Mouse (Mus musculus) hindbrain, postnatal 0 days (tissue): Measurements from ENCODE around the gene Cfap61. TPM values are rescaled to one million over a fixed set of nuclear protein-coding genes. Genes with fewer than 3 reads are reported as not detected.

Experiments used
- ATAC-seq: fragments of 200-750 bp; cut with Nextera tagmentation; 2 replicates; pipeline ENCODE4 v1.8.0; 2017; ENCODE audit warnings: mild to moderate bottlenecking, moderate TSS enrichment, moderate library complexity
- DNase-seq: peaks from one replicate; pipeline ENCODE4 v3.0.0-alpha.2; 2015; ENCODE audit warnings: low spot score
- H3K27ac ChIP-seq: fragments of 300-500 bp; sonication (generic); 2 replicates; pipeline ENCODE4 v1.5.1; 2014; ENCODE audit warnings: mild to moderate bottlenecking
- H3K27me3 ChIP-seq: fragments of 300-500 bp; sonication (generic); 2 replicates; pipeline ENCODE4 v1.6.1; 2014; ENCODE audit warnings: low read length, mixed read lengths; ENCODE audit not compliant: insufficient read depth
- H3K36me3 ChIP-seq: fragments of 300-500 bp; sonication (generic); 2 replicates; pipeline ENCODE4 v1.6.1; 2014; ENCODE audit warnings: low read length, mixed read lengths; ENCODE audit not compliant: insufficient read depth
- H3K4me1 ChIP-seq: fragments of 300-500 bp; sonication (generic); 2 replicates; pipeline ENCODE4 v1.6.1; 2014; ENCODE audit warnings: antibody characterized with exemption, low read length, mixed read lengths; ENCODE audit not compliant: insufficient read depth
- H3K4me2 ChIP-seq: fragments of 300-500 bp; sonication (generic); 2 replicates; pipeline ENCODE4 v1.6.1; 2014; ENCODE audit warnings: low read depth, mild to moderate bottlenecking, low read length, moderate library complexity, mixed read lengths
- H3K4me3 ChIP-seq: fragments of 300-500 bp; sonication (generic); 2 replicates; pipeline ENCODE4 v1.5.1; 2014; ENCODE audit warnings: low read length
- H3K9ac ChIP-seq: fragments of 300-500 bp; sonication (generic); replicated peaks from 2 replicates; pipeline ENCODE4 v1.6.1; 2014; ENCODE audit warnings: mild to moderate bottlenecking, low read length, moderate library complexity, mixed read lengths
- H3K9me3 ChIP-seq: fragments of 300-500 bp; sonication (generic); 2 replicates; pipeline ENCODE4 v1.6.1; 2016; ENCODE audit warnings: low read length, mixed read lengths
- CTCF ChIP-seq: IDR thresholded peaks from 2 replicates; pipeline ENCODE4 v1.5.1; 2016; ENCODE audit warnings: antibody characterized with exemption, control low read depth, low read depth
- WGBS: fragments of 180-500 bp; shearing (Covaris S2); extraction: QIAGEN DNeasy Blood & Tissue Kit; methylation state at CpG from one replicate; pipeline ENCODE4 v1.1.7; 2014; 5-methylcytosine and 5-hydroxymethylcytosine counted together
- polyA plus RNA-seq: library from polyadenylated mRNA; unstranded; fragments of >200 nt; fragmentation: Nextera tagmentation; extraction: Ambion mirVana; gene quantifications from 2 replicates; pipeline ENCODE4 v1.2.1, GENCODE M21; 2015
- total RNA-seq: library from RNA; depleted of rRNA; stranded (reverse); fragments of >200 nt; gene quantifications from 2 replicates; pipeline ENCODE4 v1.2.3, GENCODE M21; 2014

Gene Cfap61
- total and polyA plus RNA-seq, 2 experiments from 2014 or later = 3.7 to 4.1 TPM

DNA sequence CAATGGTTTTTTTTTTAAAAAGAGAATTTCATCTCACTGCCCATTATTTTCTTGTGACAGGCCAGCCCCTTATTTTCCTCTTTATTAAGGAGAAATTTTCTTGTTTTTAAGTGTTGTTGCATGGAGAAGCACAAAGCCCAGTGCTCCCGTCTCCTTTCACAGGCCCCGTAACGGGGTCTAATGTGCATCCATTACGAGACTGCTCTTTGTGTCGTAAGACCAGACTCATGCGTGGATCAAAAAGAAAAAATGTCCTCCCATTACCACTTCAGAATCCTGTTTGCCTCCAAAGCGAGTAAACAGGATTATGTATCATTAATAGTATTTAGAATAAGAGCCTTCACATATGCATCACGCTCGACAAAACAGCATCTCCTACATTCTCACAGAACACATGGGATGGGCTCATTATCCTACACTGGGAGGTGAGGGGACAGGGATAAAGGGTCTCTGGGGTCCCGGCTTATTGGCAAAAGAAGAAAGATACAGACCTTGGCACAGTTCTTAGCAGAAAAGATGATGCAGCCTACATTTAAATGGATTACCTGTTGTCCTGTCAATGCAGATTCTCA lies 166.0 kb downstream of the Cfap61 start:
- Histone ChIP-seq H3K27ac (no peak overlapping the region), H3K9me3 (no peaks in the 10 kb centered on the region), H3K4me2 (no peak overlapping the region), H3K27me3 (no peaks in the 10 kb centered on the region), H3K9ac (no peak overlapping the region), H3K4me1 (no peaks in the 10 kb centered on the region), H3K4me3 (no peak overlapping the region), H3K36me3 (no peaks in the 10 kb centered on the region)
- no peak for DNase-seq
- ATAC-seq = no peak
- TF ChIP-seq CTCF = no peak
- 64% methylated on average over 10 of the region's 10 CpGs for WGBS

- Histone ChIP-seq H3K4me3 (no peak overlapping the region), H3K27ac (no peak overlapping the region), H3K9ac (no peak overlapping the region), H3K36me3 (no peaks in the 10 kb centered on the region), H3K9me3 (no peaks in the 10 kb centered on the region), H3K4me1 (no peaks in the 10 kb centered on the region), H3K4me2 (no peak overlapping the region), H3K27me3 (no peaks in the 10 kb centered on the region)
- no peak for DNase-seq
- TF ChIP-seq CTCF = no peak
- WGBS = 66% methylated on average over 3 of the region's 3 CpGs
- ATAC-seq = no peak
Observed at GRCm38 (mm10) chr2:146102600-146102999, 168.0 kb downstream of the Cfap61 start.

DNA sequence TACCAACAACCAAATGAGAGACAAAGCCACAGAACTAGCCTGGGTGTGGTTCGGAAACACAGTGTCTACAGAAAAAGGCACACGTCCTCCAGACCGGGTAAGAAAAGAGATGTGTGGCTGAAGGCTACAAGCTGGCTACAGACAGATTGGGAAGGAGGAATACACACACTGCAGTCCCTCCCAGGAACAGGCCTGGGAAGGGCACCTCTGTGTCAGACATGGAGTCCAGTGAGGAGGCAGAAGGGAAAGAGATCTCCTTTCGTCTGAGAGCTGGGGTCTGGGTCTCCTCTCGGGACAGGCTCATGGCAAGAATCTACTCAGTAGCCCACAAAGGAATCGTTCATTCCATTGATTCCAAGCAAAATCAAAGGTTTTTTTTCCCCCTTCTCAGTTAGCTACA lies 170.8 kb downstream of the Cfap61 start:
- no peaks in the 10 kb centered on the region for H3K27me3 ChIP-seq
- ATAC-seq (no peak), DNase-seq (no peak)
- no peak overlapping the region for H3K4me2 ChIP-seq
- H3K9me3 ChIP-seq = no peaks in the 10 kb centered on the region
- H3K36me3 ChIP-seq = no peaks in the 10 kb centered on the region
- no peak for TF ChIP-seq CTCF
- WGBS = 79% methylated on average over 6 of the region's 6 CpGs
- no peak overlapping the region for H3K27ac ChIP-seq
- no peaks in the 10 kb centered on the region for H3K4me1 ChIP-seq
- no peak overlapping the region for H3K9ac ChIP-seq
- H3K4me3 ChIP-seq = no peak overlapping the region

GRCm38 (mm10) chr2:146107980-146108379 lies 173.4 kb downstream of the Cfap61 start:
- Histone ChIP-seq H3K4me2 (no peak overlapping the region), H3K36me3 (no peaks in the 10 kb centered on the region), H3K4me1 (no peaks in the 10 kb centered on the region), H3K27ac (no peak overlapping the region), H3K9me3 (no peaks in the 10 kb centered on the region), H3K4me3 (no peak overlapping the region), H3K9ac (no peak overlapping the region), H3K27me3 (no peaks in the 10 kb centered on the region)
- ATAC-seq = no peak
- WGBS = 89% methylated on average over 4 of the region's 4 CpGs
- TF ChIP-seq CTCF = no peak
- DNase-seq = no peak

DNA sequence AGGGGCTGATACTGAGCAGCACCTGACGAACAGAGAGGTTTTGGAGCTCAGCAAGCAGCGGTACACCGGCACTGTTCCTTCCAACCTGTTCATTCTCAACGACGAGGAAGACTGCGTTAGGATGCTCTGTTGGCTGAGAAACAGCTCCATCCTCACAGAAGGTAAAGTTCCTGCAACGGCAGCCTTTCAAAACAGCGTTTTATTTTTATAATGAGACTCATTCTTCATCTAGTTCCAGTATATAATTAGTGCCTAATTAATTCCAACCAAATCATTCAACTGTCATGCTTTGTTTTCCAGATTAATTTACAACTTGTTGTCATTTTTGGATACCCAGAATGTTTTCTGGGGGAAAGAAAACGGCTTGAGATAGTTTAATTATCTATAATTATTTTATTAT lies 175.3 kb downstream of the Cfap61 start:
- Histone ChIP-seq H3K4me2 (no peak overlapping the region), H3K9ac (no peak overlapping the region), H3K4me1 (no peaks in the 10 kb centered on the region), H3K9me3 (no peaks in the 10 kb centered on the region), H3K27me3 (no peaks in the 10 kb centered on the region), H3K27ac (no peak overlapping the region), H3K36me3 (no peaks in the 10 kb centered on the region), H3K4me3 (no peak overlapping the region)
- no peak for TF ChIP-seq CTCF
- DNase-seq (no peak), ATAC-seq (no peak)
- WGBS = 59% methylated on average over 9 of the region's 9 CpGs

GRCm38 (mm10) chr2:146116282-146116681 lies 181.7 kb downstream of the Cfap61 start:
- H3K27ac ChIP-seq = no peak overlapping the region
- H3K27me3 ChIP-seq = no peaks in the 10 kb centered on the region
- no peaks in the 10 kb centered on the region for H3K36me3 ChIP-seq
- no peak overlapping the region for H3K9ac ChIP-seq
- H3K4me1 ChIP-seq = peaks cover 7% of the 10 kb centered on the region
- no peak for DNase-seq
- H3K4me2 ChIP-seq = no peak overlapping the region
- no peak for TF ChIP-seq CTCF
- H3K4me3 ChIP-seq = no peak overlapping the region
- no peak for ATAC-seq
- no peaks in the 10 kb centered on the region for H3K9me3 ChIP-seq
- 82% methylated on average over 6 of the region's 6 CpGs for WGBS

- Histone ChIP-seq H3K36me3 (no peaks in the 10 kb centered on the region), H3K27me3 (no peaks in the 10 kb centered on the region), H3K4me2 (no peak overlapping the region), H3K9ac (no peak overlapping the region), H3K4me3 (no peak overlapping the region), H3K4me1 (peaks cover 7% of the 10 kb centered on the region), H3K27ac (no peak overlapping the region), H3K9me3 (no peaks in the 10 kb centered on the region)
- no peak for TF ChIP-seq CTCF
- DNase-seq (no peak), ATAC-seq (no peak)
- 93% methylated on average over 5 of the region's 5 CpGs for WGBS
Observed at GRCm38 (mm10) chr2:146116726-146117125, 182.1 kb downstream of the Cfap61 start.
